Mouse (Mus musculus) erythroid progenitor cell, adult 5-6 weeks (primary cell): ENCODE data around the gene A230072I06Rik. TPM values are rescaled to one million over a fixed set of nuclear protein-coding genes. Genes with fewer than 3 reads are reported as not detected.

Experiments used
- ATAC-seq: replicated peaks from 2 replicates; pipeline ENCODE4 v1.8.0; 2016; ENCODE audit warnings: moderate number of reproducible peaks, mild to moderate bottlenecking, moderate TSS enrichment, inconsistent platforms; ENCODE audit not compliant: poor library complexity, low FRiP score, severe bottlenecking
- total RNA-seq, 2 experiments: library from RNA; stranded (forward) in 1 of 2; stranded (reverse) in 1 of 2; fragments of 150-400 nt in 1 of 2; fragments of 186-747, 209-891 nt in 1 of 2; gene quantifications; 2 replicates each; pipeline versions ENCODE4 v1.2.3 to v1.2.4; 2015 to 2017; ENCODE audit warnings: low replicate concordance in 2 of 2

Gene A230072I06Rik
- total RNA-seq (2015; ENCODE audit: low replicate concordance) (not detected in 2 replicates), total RNA-seq (2017; ENCODE audit: low replicate concordance) (not detected in 2 replicates)

GRCm38 (mm10) chr8:12278663-12279312 lies at the start of gene A230072I06Rik:
Gene A230072I06Rik (plus strand): TSS chr8:12278819.
- ATAC-seq: no peak

- ATAC-seq: no peak
Observed at GRCm38 (mm10) chr8:12234039-12234438, 44.6 kb upstream of the A230072I06Rik start.

GRCm38 (mm10) chr8:12238775-12239174 lies 39.8 kb upstream of the A230072I06Rik start:
- ATAC-seq: no peak

- no peak for ATAC-seq
Observed at GRCm38 (mm10) chr8:12240143-12240542, 38.5 kb upstream of the A230072I06Rik start.

GRCm38 (mm10) chr8:12243746-12244145 lies 34.9 kb upstream of the A230072I06Rik start:
- ATAC-seq: no peak

GRCm38 (mm10) chr8:12259890-12260289 lies 18.7 kb upstream of the A230072I06Rik start:
- no peak for ATAC-seq

GRCm38 (mm10) chr8:12260476-12261029 lies 18.1 kb upstream of the A230072I06Rik start:
- ATAC-seq: no peak

GRCm38 (mm10) chr8:12261556-12261955 lies 17.1 kb upstream of the A230072I06Rik start:
- ATAC-seq: no peak

- ATAC-seq: no peak
Observed at GRCm38 (mm10) chr8:12264996-12265395, 13.6 kb upstream of the A230072I06Rik start.

- ATAC-seq: no peak
Observed at GRCm38 (mm10) chr8:12267863-12268262, 10.8 kb upstream of the A230072I06Rik start.

- ATAC-seq: no peak
Observed at GRCm38 (mm10) chr8:12268306-12268829, 10.3 kb upstream of the A230072I06Rik start.

GRCm38 (mm10) chr8:12279482-12280192 lies 1.0 kb downstream of the A230072I06Rik start:
- no peak for ATAC-seq

GRCm38 (mm10) chr8:12282128-12282527 lies 3.5 kb downstream of the A230072I06Rik start:
- ATAC-seq: no peak

- ATAC-seq: no peak
Observed at GRCm38 (mm10) chr8:12290551-12290950, 11.9 kb downstream of the A230072I06Rik start.

- no peak for ATAC-seq
Observed at GRCm38 (mm10) chr8:12298326-12298950, 19.8 kb downstream of the A230072I06Rik start.

- no peak for ATAC-seq
Observed at GRCm38 (mm10) chr8:12301998-12302397, 23.4 kb downstream of the A230072I06Rik start.

- no peak for ATAC-seq
Observed at GRCm38 (mm10) chr8:12312975-12313734, 34.5 kb downstream of the A230072I06Rik start.

GRCm38 (mm10) chr8:12314258-12314657 lies 35.6 kb downstream of the A230072I06Rik start:
- no peak for ATAC-seq

GRCm38 (mm10) chr8:12315177-12315576 lies 36.6 kb downstream of the A230072I06Rik start:
- no peak for ATAC-seq
